Mouse (Mus musculus) olfactory bulb, adult 2 months (tissue): ENCODE results near the gene Traf5. TPM values are rescaled to one million over a fixed set of nuclear protein-coding genes. Genes with fewer than 3 reads are reported as not detected.

ENCODE experiments used
- H3K27ac ChIP-seq: fragments of 200-500 bp; 2 replicates; pipeline ENCODE4 v1.5.1; 2012; ENCODE audit warnings: low read depth, low read length; ENCODE audit not compliant: insufficient read depth
- H3K4me1 ChIP-seq: fragments of 200-500 bp; 2 replicates; pipeline ENCODE4 v1.6.1; 2012; ENCODE audit warnings: low read length; ENCODE audit not compliant: control insufficient read depth, insufficient read depth
- H3K4me3 ChIP-seq: fragments of 200-500 bp; 2 replicates; pipeline ENCODE4 v1.5.1; 2012; ENCODE audit warnings: mild to moderate bottlenecking, low read depth, low read length, moderate library complexity; ENCODE audit not compliant: insufficient read depth
- CTCF ChIP-seq: fragments of 200-500 bp; IDR thresholded peaks from 2 replicates; pipeline ENCODE4 v1.5.1; 2012; ENCODE audit warnings: low read depth, mild to moderate bottlenecking, low read length, moderate library complexity; ENCODE audit not compliant: insufficient read depth
- POLR2A ChIP-seq: fragments of 200-500 bp; IDR thresholded peaks from 2 replicates; pipeline ENCODE4 v1.6.1; 2012; ENCODE audit warnings: mild to moderate bottlenecking, low read depth, low read length, moderate library complexity; ENCODE audit not compliant: insufficient read depth
- WGBS: fragments of 180-500 bp; shearing (Covaris S2); methylation state at CpG from one replicate; pipeline ENCODE4 v1.1.7; 2018; 5-methylcytosine and 5-hydroxymethylcytosine counted together
- polyA plus RNA-seq: library from polyadenylated mRNA; stranded (reverse); fragments of >200 nt; gene quantifications from 2 replicates; pipeline ENCODE4 v1.2.4, GENCODE M21; 2012; ENCODE audit warnings: low replicate concordance; ENCODE audit not compliant: missing spikeins, insufficient read depth, insufficient read length

Gene Traf5
- polyA plus RNA-seq, 1 experiment, result not detected

- WGBS, result 74% methylated on average over 3 of the region's 3 CpGs
- Histone ChIP-seq H3K27ac (no peak overlapping the region), H3K4me3 (no peak overlapping the region), H3K4me1 (0 out of 2 replicates have a peak, but pooled peaks cover 3% of the 10 kb centered on the region)
- TF ChIP-seq POLR2A (no peak), CTCF (no peak)
These were observed 38.6 kb downstream of the Traf5 start for GRCm38 (mm10) chr1:192053726-192054125.

- TF ChIP-seq POLR2A (no peak), CTCF (no peak)
- H3K27ac ChIP-seq, result no peak overlapping the region
- 0 out of 2 replicates have a peak, but pooled peaks cover 3% of the 10 kb centered on the region for H3K4me1 ChIP-seq
- WGBS, result 78% methylated on average over 5 of the region's 5 CpGs
- no peak overlapping the region for H3K4me3 ChIP-seq
These were observed 39.4 kb downstream of the Traf5 start for GRCm38 (mm10) chr1:192052986-192053385.

- TF ChIP-seq POLR2A, result no peak
- H3K4me3 ChIP-seq, result no peak overlapping the region
- 0 out of 2 replicates have a peak, but pooled peaks cover 3% of the 10 kb centered on the region for H3K4me1 ChIP-seq
- no peak overlapping the region for H3K27ac ChIP-seq
- WGBS, result 74% methylated on average over 8 of the region's 8 CpGs
These were observed 39.9 kb downstream of the Traf5 start for GRCm38 (mm10) chr1:192052461-192052860.

DNA sequence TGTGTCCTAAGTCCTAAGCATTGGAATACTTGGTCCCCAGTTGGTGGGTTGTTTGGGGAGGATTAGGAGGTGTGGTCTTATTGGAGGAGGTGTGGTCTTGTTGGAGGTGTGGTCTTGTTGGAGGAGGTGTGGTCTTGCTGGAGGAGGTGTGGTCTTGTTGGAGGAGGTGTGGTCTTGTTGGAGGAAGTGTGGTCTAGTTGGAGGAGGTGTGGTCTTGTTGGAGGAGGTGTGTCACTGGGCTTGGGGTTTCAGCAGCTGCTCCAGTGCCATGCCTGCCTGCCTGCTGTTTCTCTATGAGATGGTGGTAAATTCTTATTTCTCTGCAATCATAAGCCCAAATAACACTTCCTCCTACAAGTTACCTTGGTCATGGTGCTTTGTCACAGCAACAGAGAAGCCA, 93.3 kb downstream of the Traf5 start:
- no peak for TF ChIP-seq CTCF
- Histone ChIP-seq H3K4me3 (no peak overlapping the region), H3K27ac (no peak overlapping the region), H3K4me1 (no peaks in the 10 kb centered on the region)

DNA sequence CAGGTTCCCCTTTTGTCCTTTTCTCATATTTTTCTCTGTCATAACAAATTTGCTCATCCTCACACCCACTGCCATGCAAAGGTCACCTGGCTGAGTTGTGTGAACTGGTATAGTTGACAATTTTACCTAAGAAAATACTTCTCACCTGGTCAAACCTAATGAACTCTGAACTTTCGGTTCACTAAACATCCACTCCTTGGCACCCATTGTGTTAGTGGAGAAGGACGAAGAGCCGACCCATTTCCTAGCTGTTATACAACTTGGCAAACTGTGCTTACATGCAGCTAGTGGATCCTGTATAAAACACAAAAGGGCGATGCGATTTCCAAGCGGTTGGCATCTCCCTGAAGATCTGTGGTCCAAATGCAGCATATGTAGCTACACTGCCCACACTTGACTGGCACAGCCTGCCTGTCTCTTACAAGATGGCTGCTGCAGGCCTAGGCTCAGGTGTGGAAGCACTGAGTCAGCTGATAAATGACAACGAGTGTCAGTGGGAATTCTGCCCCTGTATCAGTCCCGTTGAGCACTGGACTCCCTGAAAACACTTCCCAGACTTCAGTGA, 95.7 kb downstream of the Traf5 start:
- Histone ChIP-seq H3K4me1 (peaks cover 7% of the 10 kb centered on the region), H3K27ac (no peak overlapping the region), H3K4me3 (no peak overlapping the region)
- TF ChIP-seq CTCF, result no peak
- TF ChIP-seq POLR2A, result no peak
- 88% methylated on average over 8 of the region's 8 CpGs for WGBS

DNA sequence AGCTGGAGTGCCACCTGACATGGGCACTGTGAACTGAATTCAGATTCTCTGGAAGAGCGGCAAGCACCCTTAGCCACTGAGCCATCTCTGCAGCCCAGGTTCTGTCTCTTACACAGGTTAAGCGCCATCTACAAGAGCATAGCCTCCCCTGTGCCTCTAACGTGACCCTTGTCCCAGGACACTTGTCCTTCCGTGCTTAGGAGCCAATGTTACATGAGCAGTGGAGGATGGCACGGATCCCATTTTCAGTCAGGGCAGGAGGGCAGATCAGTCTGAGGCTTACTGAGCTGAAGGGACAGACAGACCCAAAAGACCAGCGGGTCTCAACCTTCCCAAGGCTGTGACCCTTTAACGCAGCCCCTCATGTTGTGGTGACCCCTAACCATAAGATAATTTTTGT, 96.4 kb downstream of the Traf5 start:
- Histone ChIP-seq H3K4me3 (no peak overlapping the region), H3K27ac (no peak overlapping the region), H3K4me1 (peaks cover 8% of the 10 kb centered on the region)
- no peak for TF ChIP-seq POLR2A
- WGBS, result 92% methylated on average over 7 of the region's 7 CpGs

DNA sequence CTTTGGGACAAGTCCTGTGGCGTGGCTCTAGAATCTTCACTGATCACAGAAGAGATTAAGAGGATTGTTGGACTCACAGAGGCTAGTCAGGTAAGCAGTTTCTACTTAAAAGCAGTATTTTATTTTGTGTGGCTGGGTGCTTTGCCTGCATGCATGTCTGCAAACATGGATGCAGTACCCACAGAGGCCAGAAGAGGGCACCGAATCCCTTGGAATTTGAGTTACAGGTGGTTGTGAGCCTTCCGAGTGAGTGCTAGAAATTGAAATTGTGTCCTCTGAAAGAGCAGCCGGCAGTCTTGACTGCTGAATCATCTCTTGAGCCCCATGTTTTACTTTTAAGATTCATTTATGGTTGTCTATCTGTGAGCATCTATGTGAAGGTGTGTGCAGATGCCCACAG, 96.9 kb downstream of the Traf5 start:
- no peak overlapping the region for H3K4me3 ChIP-seq
- no peak overlapping the region for H3K27ac ChIP-seq
- WGBS, result 68% methylated on average over 4 of the region's 4 CpGs
- H3K4me1 ChIP-seq, result peaks cover 10% of the 10 kb centered on the region
- TF ChIP-seq CTCF (peak; percentile 52; the same call in 1 of the 2 replicates), POLR2A (no peak)

DNA sequence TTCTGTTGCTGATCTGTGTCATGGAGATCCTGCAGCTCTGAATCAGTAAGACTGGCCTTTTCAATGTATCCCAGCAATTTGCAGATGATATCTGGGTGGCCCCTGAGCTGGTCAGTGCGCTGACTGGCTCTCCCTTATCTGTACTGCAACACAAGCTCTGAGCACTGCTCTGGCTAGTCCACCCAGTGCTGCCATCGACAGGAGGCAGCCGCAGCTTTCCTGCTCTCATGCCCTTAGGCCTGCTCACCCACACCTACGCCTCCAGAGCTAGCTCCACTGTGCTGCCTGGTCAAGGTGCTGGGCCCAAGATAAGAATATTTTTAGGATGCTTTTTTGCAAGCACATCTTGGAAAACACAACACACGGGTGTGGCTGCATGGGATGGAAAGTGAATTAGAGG, 97.9 kb downstream of the Traf5 start:
- 87% methylated on average over 5 of the region's 5 CpGs for whole genome bisulfite sequencing

GRCm38 (mm10) chr1:191992040-191992780, 100.1 kb downstream of the Traf5 start:
- 65% methylated on average over 7 of the region's 7 CpGs for WGBS
- H3K27ac ChIP-seq, result peak overlapping the region; percentile 31; the same call in 1 of the 2 replicates
- no peak overlapping the region for H3K4me3 ChIP-seq
- peaks cover 10% of the 10 kb centered on the region for H3K4me1 ChIP-seq
- TF ChIP-seq POLR2A (no peak), CTCF (no peak)

More for the DNA sequence above, 97.9 kb downstream of the Traf5 start:
- H3K4me1 ChIP-seq, result peaks cover 10% of the 10 kb centered on the region
- no peak overlapping the region for H3K4me3 ChIP-seq
- TF ChIP-seq POLR2A (no peak), CTCF (no peak)
- H3K27ac ChIP-seq, result no peak overlapping the region
